Mouse (Mus musculus): Measurements from ENCODE around the gene Stab2.
A peak's percentile ranks its signal among the peaks of the same experiment; 100 is the strongest.

The Stab2 gene

GRCm38 (mm10) chr10:86891066-86891465 is 116.8 kb downstream of the Stab2 start:
- no peak for DNase-seq (ENCODE audit: low spot score in 2 of 2)

GRCm38 (mm10) chr10:86890166-86890930 is 117.5 kb downstream of the Stab2 start:
- DNase-seq (ENCODE audit: low spot score in 2 of 2), result no peak

- DNase-seq (ENCODE audit: low spot score in 2 of 2), result no peak
These were observed 118.4 kb downstream of the Stab2 start for GRCm38 (mm10) chr10:86889440-86889839.

- DNase-seq (ENCODE audit: low spot score in 2 of 2), result no peak
These were observed 121.4 kb downstream of the Stab2 start for GRCm38 (mm10) chr10:86886434-86886833.

- DNase-seq (ENCODE audit: low spot score in 2 of 2), result no peak
These were observed 126.4 kb downstream of the Stab2 start for GRCm38 (mm10) chr10:86881448-86881847.

GRCm38 (mm10) chr10:86880071-86880806 is 127.6 kb downstream of the Stab2 start:
- DNase-seq (ENCODE audit: low spot score in 2 of 2), result no peak

- no peak for DNase-seq (ENCODE audit: low spot score in 2 of 2)
These were observed 129.1 kb downstream of the Stab2 start for GRCm38 (mm10) chr10:86878721-86879120.

- DNase-seq (ENCODE audit: low spot score in 2 of 2), result no peak
These were observed 135.2 kb downstream of the Stab2 start for GRCm38 (mm10) chr10:86872591-86872990.

GRCm38 (mm10) chr10:86872121-86872520 is 135.7 kb downstream of the Stab2 start:
- DNase-seq (ENCODE audit: low spot score in 2 of 2), result no peak

GRCm38 (mm10) chr10:86863429-86863828 is 144.4 kb downstream of the Stab2 start:
- no peak for DNase-seq (ENCODE audit: low spot score in 2 of 2)

- DNase-seq (ENCODE audit: low spot score in 2 of 2), result no peak
These were observed 145.3 kb downstream of the Stab2 start for GRCm38 (mm10) chr10:86862496-86862895.

GRCm38 (mm10) chr10:86860396-86860795 is 147.4 kb downstream of the Stab2 start:
- DNase-seq (ENCODE audit: low spot score in 2 of 2), result no peak

GRCm38 (mm10) chr10:86853433-86853832 is 154.4 kb downstream of the Stab2 start:
- DNase-seq (ENCODE audit: low spot score in 2 of 2), result no peak

GRCm38 (mm10) chr10:86852160-86852559 is 155.7 kb downstream of the Stab2 start:
- no peak for DNase-seq (ENCODE audit: low spot score in 2 of 2)

- no peak for DNase-seq (ENCODE audit: low spot score in 2 of 2)
These were observed 158.3 kb downstream of the Stab2 start for GRCm38 (mm10) chr10:86849508-86849907.

- DNase-seq (ENCODE audit: low spot score in 2 of 2), result no peak
These were observed 158.7 kb downstream of the Stab2 start for GRCm38 (mm10) chr10:86849087-86849486.

- no peak for DNase-seq (ENCODE audit: low spot score in 2 of 2)
These were observed 160.8 kb downstream of the Stab2 start for GRCm38 (mm10) chr10:86846926-86847467.

GRCm38 (mm10) chr10:86842659-86843058 is 165.2 kb downstream of the Stab2 start:
- DNase-seq (ENCODE audit: low spot score in 2 of 2), result no peak

- no peak for DNase-seq (ENCODE audit: low spot score in 2 of 2)
These were observed 169.0 kb downstream of the Stab2 start for GRCm38 (mm10) chr10:86838827-86839226.

- DNase-seq (ENCODE audit: low spot score in 2 of 2), result no peak
These were observed 171.0 kb downstream of the Stab2 start for GRCm38 (mm10) chr10:86836784-86837183.

GRCm38 (mm10) chr10:86829515-86829914 is 178.3 kb downstream of the Stab2 start:
- no peak for DNase-seq (ENCODE audit: low spot score in 2 of 2)

GRCm38 (mm10) chr10:86828221-86829135 is 179.3 kb downstream of the Stab2 start:
- peak in 1 of 2 experiments; percentile 27 for DNase-seq (ENCODE audit: low spot score in 2 of 2)
